Comparison of ENCODE assay signal across 9 mouse cellular contexts in the genomic region with DNA sequence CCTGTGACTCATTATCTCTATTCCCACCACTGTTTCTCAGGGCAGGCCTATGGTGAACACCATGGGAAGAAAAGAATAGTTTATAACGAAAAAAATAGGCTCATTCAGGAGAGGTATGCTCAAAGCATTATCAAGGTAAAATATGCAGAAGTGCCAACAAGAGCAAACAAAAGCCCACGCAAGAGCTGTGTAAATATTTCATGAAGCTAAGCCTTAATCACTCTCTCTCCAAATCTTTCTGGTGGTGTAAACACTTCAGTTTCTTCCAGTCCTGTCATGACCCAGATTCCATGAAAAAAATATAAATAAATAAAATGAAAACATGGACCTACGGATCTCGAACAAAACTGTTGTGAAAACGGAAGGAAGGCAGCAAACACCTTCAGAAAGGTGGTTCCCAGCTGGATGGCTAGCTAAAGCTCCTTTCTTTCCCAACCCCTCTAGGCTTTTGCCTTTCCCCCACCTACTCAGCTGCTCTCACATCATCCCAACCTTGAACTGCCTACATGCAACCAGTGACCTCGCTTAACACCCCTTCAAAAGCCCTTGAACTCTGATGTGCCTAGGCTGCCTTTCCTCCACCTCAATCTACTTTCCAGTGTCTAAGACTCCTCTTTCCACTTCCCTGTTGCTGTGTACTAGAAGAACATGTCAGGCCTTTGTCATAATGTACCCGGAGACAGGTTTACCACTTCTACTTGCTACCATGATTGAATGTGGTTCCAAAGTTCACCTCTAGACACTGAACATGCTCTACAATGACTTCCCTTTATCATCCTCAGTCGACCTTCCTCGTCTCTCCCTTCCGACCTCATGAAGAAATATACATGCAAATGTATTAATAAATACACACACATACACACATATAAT. TPM values are rescaled to one million over a fixed set of nuclear protein-coding genes. Genes with fewer than 3 reads are reported as not detected.
DNase-seq lines count a peak whose midpoint lies in the region; ATAC-seq lines count a peak whose summit lies in the region.
"Had no signal": no experiment of that assay in that cellular context is flagged by ENCODE, and none has a peak within 500 bp of the region (broad histone marks: within the 10 kb centered on the region; RNA-seq: fewer than 3 reads in every experiment).

No protein-coding gene starts in this region.

- no peaks in the 10 kb centered on the region for H3K27me3 ChIP-seq in heart, embryonic 15.5 days
- H3K27me3 ChIP-seq in lung, embryonic 16.5 days (ENCODE audit: control insufficient read depth, insufficient read depth, low read depth, low read length), result no peaks in the 10 kb centered on the region

- peak overlapping the region; percentile 86 for H3K4me2 ChIP-seq in heart, embryonic 15.5 days
- H3K4me2 ChIP-seq in lung, embryonic 16.5 days (ENCODE audit: low read depth, low read length), result peak overlapping the region; percentile 60

- intact Hi-C loops in heart, postnatal 10 days (cut with DNase I), result no loop called here

- no peaks in the 10 kb centered on the region for H3K36me3 ChIP-seq in heart, embryonic 15.5 days
- no peaks in the 10 kb centered on the region for H3K36me3 ChIP-seq in lung, embryonic 16.5 days (ENCODE audit: control insufficient read depth, insufficient read depth, low read length)

- peak overlapping the region; percentile 62 for H3K4me3 ChIP-seq in heart, embryonic 15.5 days
- H3K4me3 ChIP-seq in lung, embryonic 16.5 days (ENCODE audit: low read length), result peak overlapping the region; percentile 52

- peaks cover 8% of the 10 kb centered on the region for H3K4me1 ChIP-seq in heart, embryonic 15.5 days (replicated peaks)
- peaks cover 14% of the 10 kb centered on the region for H3K4me1 ChIP-seq in lung, embryonic 16.5 days (replicated peaks; ENCODE audit: control insufficient read depth, insufficient read depth, low read length)

- no peak overlapping the region; the same call in 1 of the 2 replicates for H3K9ac ChIP-seq in heart, embryonic 15.5 days
- peak overlapping the region; percentile 13; the same call in 1 of the 2 replicates for H3K9ac ChIP-seq in lung, embryonic 16.5 days (ENCODE audit: low read length)

- H3K27ac ChIP-seq in heart, embryonic 15.5 days, result no peak overlapping the region
- H3K27ac ChIP-seq in lung, embryonic 16.5 days (ENCODE audit: low read length), result peak overlapping the region; percentile 84

- H3K9me3 ChIP-seq in heart, embryonic 15.5 days (replicated peaks), result no peaks in the 10 kb centered on the region
- H3K9me3 ChIP-seq in lung, embryonic 16.5 days (ENCODE audit: control insufficient read depth, low read length), result no peaks in the 10 kb centered on the region

- no peak for DNase-seq in heart, postnatal 10 days
- DNase-seq in CD4-positive helper T cell, adult 2 months (ENCODE audit: low read depth, low spot score), result peak; percentile 38
- DNase-seq in brain, adult 2 months (ENCODE audit: low read depth, low spot score), result peak; percentile 24
- no peak for DNase-seq in B cell, adult 2 months
- no peak for DNase-seq in ovary, postnatal 14 days (ENCODE audit: low spot score)
- no peak for DNase-seq in frontal cortex, postnatal 10 days (ENCODE audit: low spot score in 2 of 2)
- DNase-seq: kidney, adult 18-20 months had no signal

- WGBS in heart, embryonic 15.5 days, result 64% methylated on average over 10 of the region's 10 CpGs
- 40% methylated on average over 10 of the region's 10 CpGs for WGBS in lung, embryonic 16.5 days

- no peak for ATAC-seq in heart, embryonic 15.5 days (replicated peaks; ENCODE audit: insufficient number of reproducible peaks, insufficient read depth, low FRiP score, low read depth)
- ATAC-seq in lung, embryonic 16.5 days (ENCODE audit: low read depth), result peak; percentile 28; the same call in 1 of the 2 replicates

RNA-seq across cellular contexts. Expression of gene Gprin3, which starts 1.0 kb away (rescaled TPM):
- 3.1 and 4.3 TPM in 2 replicates for polyA plus RNA-seq in heart, embryonic 15.5 days (2015; fragmentation: Nextera tagmentation; extraction: Ambion mirVana)
- total RNA-seq in heart, postnatal 10 days (2021), result under 1 TPM; 0.60 to 0.79 TPM
- polyA plus RNA-seq in lung, embryonic 16.5 days (2015; fragmentation: Nextera tagmentation; extraction: Ambion mirVana), result 7.7 and 8.4 TPM in 2 replicates

Comparison
In these comparisons a context has a peak if more than half of its experiments do, and no peak if none do; other contexts are left out.
1. DNase-seq: peak in CD4-positive helper T cell, adult 2 months (single experiment) and brain, adult 2 months (single experiment); none in heart, postnatal 10 days (0 of 2), B cell, adult 2 months (0 of 2), ovary, postnatal 14 days (single experiment) and frontal cortex, postnatal 10 days (0 of 2).